Mouse (Mus musculus): ENCODE measurements at regions not wholly inside any gene's neighbourhood (a gene's known extent, or its start where the extent isn't known, plus 50 kb on each side); places are given as distances from the start of the nearest gene placed in this dataset.

DNA sequence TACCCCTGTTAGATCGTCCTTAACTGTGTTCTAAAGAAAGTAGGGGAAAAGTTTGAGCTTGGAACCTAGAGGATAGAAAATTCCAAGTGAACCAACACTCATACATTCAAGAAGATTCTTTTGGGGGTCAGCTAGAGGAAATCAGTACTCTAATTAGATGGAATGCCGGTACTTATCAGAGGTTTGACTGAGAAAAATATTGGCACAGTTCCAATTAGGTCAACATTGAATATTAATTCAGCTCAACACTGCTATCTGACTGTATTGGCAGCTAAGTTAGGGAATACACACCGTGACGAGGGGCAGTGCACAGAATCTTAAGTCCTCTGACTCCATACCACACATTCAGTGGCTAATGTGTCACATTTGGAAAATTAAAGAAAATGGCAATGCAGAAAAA is 759.5 kb upstream of the 2610301B20Rik start:
- Histone ChIP-seq H3K4me1 (ENCODE audit: control insufficient read depth, insufficient read depth, low read length) (no peaks in the 10 kb centered on the region), H3K4me3 (replicated peaks; ENCODE audit: low read length) (no peak overlapping the region), H3K27me3 (ENCODE audit: control insufficient read depth, insufficient read depth, low read length) (no peaks in the 10 kb centered on the region), H3K27ac (ENCODE audit: low read length) (no peak overlapping the region), H3K9me3 (replicated peaks; ENCODE audit: control insufficient read depth, low read length) (no peaks in the 10 kb centered on the region), H3K9ac (ENCODE audit: low read length) (no peak overlapping the region), H3K4me2 (ENCODE audit: low read depth, low read length) (no peak overlapping the region), H3K36me3 (ENCODE audit: control insufficient read depth, insufficient read depth, low read length) (no peaks in the 10 kb centered on the region)
- 61% methylated on average over 4 of the region's 4 CpGs for WGBS
- no peak for ATAC-seq (ENCODE audit: insufficient read depth, low FRiP score)

DNA sequence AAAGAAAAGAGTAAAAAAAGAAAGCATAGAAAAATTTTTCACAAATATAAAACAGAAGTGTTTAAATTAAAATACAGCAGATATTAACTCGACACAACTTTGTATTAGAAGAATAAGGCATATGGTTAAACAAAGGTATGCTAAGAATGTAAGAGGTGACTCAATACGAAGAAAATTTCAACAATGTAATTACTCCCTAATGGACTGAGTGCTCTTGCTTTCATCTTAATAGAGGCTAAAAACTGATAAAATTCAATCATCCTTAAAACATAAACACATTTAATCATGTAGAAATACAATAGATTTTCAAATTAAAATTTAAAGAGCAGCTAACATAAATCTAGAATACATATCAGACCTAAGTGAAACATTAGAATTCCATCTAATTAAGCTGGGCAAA is 756.3 kb upstream of the 2610301B20Rik start:
- H3K9me3 ChIP-seq (replicated peaks; ENCODE audit: control insufficient read depth, low read length), result no peaks in the 10 kb centered on the region
- WGBS, result 39% methylated on average over 2 of the region's 2 CpGs
- H3K27me3 ChIP-seq (ENCODE audit: control insufficient read depth, insufficient read depth, low read length), result no peaks in the 10 kb centered on the region
- no peak overlapping the region for H3K27ac ChIP-seq (ENCODE audit: low read length)
- no peak overlapping the region for H3K4me2 ChIP-seq (ENCODE audit: low read depth, low read length)
- no peaks in the 10 kb centered on the region for H3K4me1 ChIP-seq (ENCODE audit: control insufficient read depth, insufficient read depth, low read length)
- no peak overlapping the region for H3K4me3 ChIP-seq (replicated peaks; ENCODE audit: low read length)
- ATAC-seq (ENCODE audit: insufficient read depth, low FRiP score), result no peak
- no peaks in the 10 kb centered on the region for H3K36me3 ChIP-seq (ENCODE audit: control insufficient read depth, insufficient read depth, low read length)
- no peak overlapping the region for H3K9ac ChIP-seq (ENCODE audit: low read length)

DNA sequence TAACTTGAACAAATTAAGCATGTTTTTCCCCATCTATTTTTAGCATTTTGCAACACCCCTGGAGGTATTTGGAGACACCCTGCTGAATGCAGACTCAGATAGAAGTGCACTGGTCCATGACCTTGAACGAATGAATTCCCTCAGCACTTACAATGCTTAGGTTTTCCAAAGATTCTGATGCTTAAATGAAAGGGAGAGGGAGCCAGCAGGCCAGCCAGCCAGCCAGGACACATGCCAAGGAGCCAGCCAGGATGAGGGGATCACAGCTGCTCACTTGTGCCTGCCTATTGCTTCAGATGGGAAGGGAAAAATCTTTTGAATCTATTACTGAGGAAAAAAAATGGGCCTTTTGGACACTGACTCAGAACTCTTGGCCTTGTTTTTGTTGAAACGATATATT is 750.0 kb upstream of the 2610301B20Rik start:
- no peaks in the 10 kb centered on the region for H3K9me3 ChIP-seq (replicated peaks; ENCODE audit: control insufficient read depth, low read length)
- no peaks in the 10 kb centered on the region for H3K27me3 ChIP-seq (ENCODE audit: control insufficient read depth, insufficient read depth, low read length)
- no peak overlapping the region for H3K4me3 ChIP-seq (replicated peaks; ENCODE audit: low read length)
- WGBS, result 67% methylated on average over 2 of the region's 2 CpGs
- H3K4me1 ChIP-seq (ENCODE audit: control insufficient read depth, insufficient read depth, low read length), result no peaks in the 10 kb centered on the region
- H3K27ac ChIP-seq (ENCODE audit: low read length), result no peak overlapping the region
- H3K36me3 ChIP-seq (ENCODE audit: control insufficient read depth, insufficient read depth, low read length), result no peaks in the 10 kb centered on the region
- H3K4me2 ChIP-seq (ENCODE audit: low read depth, low read length), result no peak overlapping the region
- H3K9ac ChIP-seq (ENCODE audit: low read length), result no peak overlapping the region
- ATAC-seq (ENCODE audit: insufficient read depth, low FRiP score), result no peak

DNA sequence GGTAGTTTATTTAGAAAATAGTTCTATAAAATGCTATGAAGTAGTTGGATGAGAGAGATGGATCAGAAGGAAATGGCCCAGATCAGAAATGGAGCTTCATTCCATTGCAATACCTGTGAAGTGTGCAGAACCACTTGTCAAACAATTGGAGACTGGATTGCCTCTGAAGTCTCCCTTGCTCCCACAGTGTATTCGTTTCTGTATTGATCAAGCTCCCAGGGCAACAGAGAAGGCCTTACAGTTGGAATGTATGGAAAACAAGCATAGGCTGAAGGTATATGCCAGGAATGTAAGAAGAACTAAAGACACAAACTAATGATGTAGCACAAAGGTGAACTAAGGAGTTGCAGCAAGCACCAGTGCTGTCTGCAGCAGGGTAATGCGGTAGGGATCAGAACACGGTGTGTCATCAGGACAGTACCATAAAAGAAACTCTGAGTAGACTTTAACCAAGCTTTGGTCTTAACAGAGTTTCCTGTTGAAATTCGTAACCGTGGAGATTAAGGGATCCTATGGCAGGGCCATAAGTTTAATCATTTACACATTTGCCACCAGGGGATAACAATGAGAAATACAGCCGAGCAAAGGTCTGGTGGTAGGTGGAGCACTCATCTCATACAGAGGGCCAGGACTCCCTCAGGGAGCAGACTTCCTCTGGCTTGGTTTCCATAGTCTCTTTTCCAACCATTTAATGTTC is 732.9 kb upstream of the 2610301B20Rik start:
- H3K9ac ChIP-seq (ENCODE audit: low read length), result no peak overlapping the region
- no peak overlapping the region for H3K27ac ChIP-seq (ENCODE audit: low read length)
- no peak overlapping the region for H3K4me3 ChIP-seq (replicated peaks; ENCODE audit: low read length)
- no peaks in the 10 kb centered on the region for H3K36me3 ChIP-seq (ENCODE audit: control insufficient read depth, insufficient read depth, low read length)
- H3K27me3 ChIP-seq (ENCODE audit: control insufficient read depth, insufficient read depth, low read length), result no peaks in the 10 kb centered on the region
- WGBS, result 66% methylated on average over 6 of the region's 6 CpGs
- H3K9me3 ChIP-seq (replicated peaks; ENCODE audit: control insufficient read depth, low read length), result no peaks in the 10 kb centered on the region
- ATAC-seq (ENCODE audit: insufficient read depth, low FRiP score), result peak; percentile 60
- H3K4me1 ChIP-seq (ENCODE audit: control insufficient read depth, insufficient read depth, low read length), result no peaks in the 10 kb centered on the region
- no peak overlapping the region for H3K4me2 ChIP-seq (ENCODE audit: low read depth, low read length)

DNA sequence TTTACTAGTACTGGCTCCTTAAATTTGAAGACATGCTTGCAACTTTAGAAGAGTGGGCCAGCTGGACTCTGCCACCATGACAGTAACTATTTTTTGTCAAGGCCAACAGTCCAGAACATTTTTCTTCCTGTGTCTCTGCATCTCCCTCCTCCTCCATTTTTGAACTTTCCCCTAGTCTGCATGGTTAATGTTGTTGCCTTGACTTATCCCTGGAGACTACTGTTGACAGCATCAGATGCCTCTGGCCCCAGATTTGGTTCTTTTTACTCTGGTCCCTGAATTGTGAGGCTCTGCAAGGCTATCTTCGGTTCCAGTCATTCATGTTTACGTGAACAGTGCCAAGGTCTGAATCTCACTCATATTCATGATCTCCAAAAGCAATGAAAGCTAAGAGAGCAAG is 724.4 kb upstream of the 2610301B20Rik start:
- no peaks in the 10 kb centered on the region for H3K4me1 ChIP-seq (ENCODE audit: control insufficient read depth, insufficient read depth, low read length)
- no peak overlapping the region for H3K4me2 ChIP-seq (ENCODE audit: low read depth, low read length)
- WGBS, result 59% methylated on average over 2 of the region's 2 CpGs
- H3K9me3 ChIP-seq (replicated peaks; ENCODE audit: control insufficient read depth, low read length), result no peaks in the 10 kb centered on the region
- no peak for ATAC-seq (ENCODE audit: insufficient read depth, low FRiP score)
- H3K27me3 ChIP-seq (ENCODE audit: control insufficient read depth, insufficient read depth, low read length), result no peaks in the 10 kb centered on the region; the same call in 1 of the 2 replicates
- no peak overlapping the region for H3K4me3 ChIP-seq (replicated peaks; ENCODE audit: low read length)
- H3K36me3 ChIP-seq (ENCODE audit: control insufficient read depth, insufficient read depth, low read length), result no peaks in the 10 kb centered on the region
- no peak overlapping the region for H3K9ac ChIP-seq (ENCODE audit: low read length)
- H3K27ac ChIP-seq (ENCODE audit: low read length), result no peak overlapping the region

DNA sequence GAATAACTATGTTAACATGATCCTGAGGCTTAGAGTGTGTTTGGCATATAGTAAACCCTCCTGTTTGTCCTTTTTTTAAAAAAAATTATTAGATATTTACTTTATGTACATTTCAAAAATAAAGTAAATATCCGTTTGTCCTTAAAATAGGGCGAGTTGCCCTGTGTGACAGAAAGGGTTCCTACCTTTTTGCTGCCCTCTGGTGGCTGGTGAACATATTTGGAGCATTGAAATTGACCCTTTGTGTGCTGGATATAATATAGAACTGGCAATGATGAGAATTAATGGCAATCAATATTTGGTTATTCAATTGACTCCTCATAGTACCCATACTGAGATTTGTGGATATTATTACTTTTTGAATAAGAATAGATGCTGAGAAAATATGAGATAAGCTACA is 723.8 kb upstream of the 2610301B20Rik start:
- no peak overlapping the region for H3K27ac ChIP-seq (ENCODE audit: low read length)
- no peak for ATAC-seq (ENCODE audit: insufficient read depth, low FRiP score)
- H3K4me1 ChIP-seq (ENCODE audit: control insufficient read depth, insufficient read depth, low read length), result no peaks in the 10 kb centered on the region
- WGBS, result 12% methylated on average over 2 of the region's 2 CpGs
- H3K4me2 ChIP-seq (ENCODE audit: low read depth, low read length), result no peak overlapping the region
- H3K9ac ChIP-seq (ENCODE audit: low read length), result no peak overlapping the region
- H3K36me3 ChIP-seq (ENCODE audit: control insufficient read depth, insufficient read depth, low read length), result no peaks in the 10 kb centered on the region
- H3K9me3 ChIP-seq (replicated peaks; ENCODE audit: control insufficient read depth, low read length), result no peaks in the 10 kb centered on the region
- no peak overlapping the region for H3K4me3 ChIP-seq (replicated peaks; ENCODE audit: low read length)
- H3K27me3 ChIP-seq (ENCODE audit: control insufficient read depth, insufficient read depth, low read length), result no peaks in the 10 kb centered on the region; the same call in 1 of the 2 replicates

DNA sequence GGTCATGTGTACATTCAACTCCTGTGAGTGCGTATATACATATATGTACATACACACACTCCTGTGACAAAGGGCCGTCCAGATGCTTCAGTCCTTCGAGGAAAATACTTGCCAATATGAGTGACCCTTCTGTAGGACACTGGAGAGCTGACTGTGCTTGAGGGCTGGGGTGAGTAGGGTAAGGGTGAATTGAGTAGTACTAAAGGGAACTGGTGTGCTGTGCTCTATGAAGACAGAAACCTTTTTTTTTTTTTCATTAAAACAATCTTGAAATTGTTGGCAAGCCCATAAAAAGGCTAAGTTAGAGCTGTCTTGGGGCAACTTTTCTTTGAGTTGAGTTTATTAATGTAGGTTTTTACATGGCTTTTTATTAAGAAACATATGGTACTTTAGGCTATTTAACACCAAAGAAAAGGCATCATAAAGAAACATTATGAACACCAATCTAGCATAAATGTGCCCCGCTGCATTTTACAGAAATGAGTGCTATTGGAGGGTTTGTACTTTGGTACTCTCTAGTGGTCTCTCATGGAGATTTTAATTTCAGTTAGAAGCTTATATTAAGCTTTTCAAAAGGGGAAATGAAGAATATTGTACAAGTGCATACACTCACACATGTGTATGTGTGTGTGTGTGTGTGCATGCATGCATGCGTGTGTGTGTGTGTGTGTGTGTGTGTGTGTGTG is 718.5 kb upstream of the 2610301B20Rik start:
- Histone ChIP-seq H3K4me2 (ENCODE audit: low read depth, low read length) (no peak overlapping the region), H3K27ac (ENCODE audit: low read length) (no peak overlapping the region), H3K4me3 (replicated peaks; ENCODE audit: low read length) (no peak overlapping the region), H3K27me3 (ENCODE audit: control insufficient read depth, insufficient read depth, low read length) (no peaks in the 10 kb centered on the region), H3K9me3 (replicated peaks; ENCODE audit: control insufficient read depth, low read length) (no peaks in the 10 kb centered on the region), H3K36me3 (ENCODE audit: control insufficient read depth, insufficient read depth, low read length) (no peaks in the 10 kb centered on the region), H3K4me1 (ENCODE audit: control insufficient read depth, insufficient read depth, low read length) (no peaks in the 10 kb centered on the region), H3K9ac (ENCODE audit: low read length) (no peak overlapping the region)
- 79% methylated on average over 5 of the region's 5 CpGs for WGBS
- ATAC-seq (ENCODE audit: insufficient read depth, low FRiP score), result no peak

DNA sequence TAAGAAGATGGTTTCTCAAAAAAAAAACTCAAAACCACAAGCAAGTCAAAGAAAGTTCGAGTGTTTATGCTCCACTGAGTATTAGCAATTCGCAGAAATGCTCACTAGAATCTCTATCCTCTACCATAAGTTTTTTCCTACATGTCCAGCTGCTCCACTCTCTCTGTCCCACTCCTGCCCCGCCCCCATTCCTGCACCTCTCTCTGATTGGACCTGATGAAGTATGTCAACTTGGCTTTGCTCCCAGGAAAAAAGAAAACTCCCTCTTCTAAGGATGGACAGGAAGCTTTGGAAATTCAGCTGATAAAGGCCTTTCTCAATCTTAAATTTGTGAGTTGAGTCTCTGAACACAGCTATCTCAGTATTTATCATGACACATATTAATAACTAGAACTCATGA is 684.4 kb upstream of the 2610301B20Rik start:
- H3K36me3 ChIP-seq (ENCODE audit: control insufficient read depth, insufficient read depth, low read length), result no peaks in the 10 kb centered on the region

DNA sequence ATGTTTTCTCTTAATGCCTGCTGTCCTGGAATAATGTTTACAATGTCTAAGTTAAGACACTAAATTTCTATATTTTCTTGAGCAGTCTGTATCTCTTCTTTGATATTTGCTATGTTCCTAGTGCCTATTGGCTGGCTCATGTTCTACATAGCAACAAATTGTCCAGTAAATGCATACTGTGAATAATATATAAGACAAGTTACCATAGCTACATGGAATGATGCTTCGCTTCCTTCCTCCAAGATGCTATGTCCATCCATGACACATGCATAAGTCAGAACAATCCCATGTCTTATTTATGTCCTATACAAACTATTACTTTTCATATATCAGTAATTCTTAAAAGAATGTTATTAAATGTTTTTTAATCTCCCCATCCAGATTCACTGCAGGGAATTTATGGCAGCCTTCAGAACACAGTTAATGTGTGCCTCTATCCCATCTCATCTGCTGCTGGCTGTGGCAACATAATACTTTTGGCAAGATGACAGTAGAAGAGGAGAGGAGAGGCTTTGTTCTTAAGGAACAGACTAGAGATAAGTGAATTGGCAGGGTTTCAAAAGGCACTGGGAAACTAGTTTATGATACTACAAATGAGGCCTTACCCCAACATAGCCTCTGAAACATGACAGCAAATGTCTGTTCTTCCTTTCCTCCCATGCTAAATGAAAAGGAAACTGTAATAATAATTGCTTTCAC is 676.9 kb upstream of the 2610301B20Rik start:
- H3K9ac ChIP-seq (ENCODE audit: low read length), result no peak overlapping the region
- no peak overlapping the region for H3K4me3 ChIP-seq (replicated peaks; ENCODE audit: low read length)
- H3K9me3 ChIP-seq (replicated peaks; ENCODE audit: control insufficient read depth, low read length), result no peaks in the 10 kb centered on the region
- no peak for ATAC-seq (ENCODE audit: insufficient read depth, low FRiP score)
- no peaks in the 10 kb centered on the region for H3K36me3 ChIP-seq (ENCODE audit: control insufficient read depth, insufficient read depth, low read length)
- no peaks in the 10 kb centered on the region for H3K27me3 ChIP-seq (ENCODE audit: control insufficient read depth, insufficient read depth, low read length)
- H3K4me1 ChIP-seq (ENCODE audit: control insufficient read depth, insufficient read depth, low read length), result no peaks in the 10 kb centered on the region
- H3K27ac ChIP-seq (ENCODE audit: low read length), result no peak overlapping the region
- no peak overlapping the region for H3K4me2 ChIP-seq (ENCODE audit: low read depth, low read length)
- WGBS, result 67% methylated on average over 1 of the region's 1 CpGs

More for the DNA sequence above, 684.4 kb upstream of the 2610301B20Rik start:
- Histone ChIP-seq H3K4me1 (ENCODE audit: control insufficient read depth, insufficient read depth, low read length) (no peaks in the 10 kb centered on the region), H3K9ac (ENCODE audit: low read length) (no peak overlapping the region), H3K4me3 (replicated peaks; ENCODE audit: low read length) (no peak overlapping the region), H3K27ac (ENCODE audit: low read length) (no peak overlapping the region), H3K4me2 (ENCODE audit: low read depth, low read length) (no peak overlapping the region), H3K9me3 (replicated peaks; ENCODE audit: control insufficient read depth, low read length) (no peaks in the 10 kb centered on the region), H3K27me3 (ENCODE audit: control insufficient read depth, insufficient read depth, low read length) (no peaks in the 10 kb centered on the region)
- 60% methylated on average over 3 of the region's 3 CpGs for WGBS
- ATAC-seq (ENCODE audit: insufficient read depth, low FRiP score), result no peak

All from stomach, embryonic 16.5 days (tissue).